Mouse (Mus musculus): ENCODE results near the gene Sars2. TPM values are rescaled to one million over a fixed set of nuclear protein-coding genes. Genes with fewer than 3 reads are reported as not detected.
"Not testable (repeated sequence)": the region's sequence is repeated elsewhere in the genome, so short reads cannot be mapped to it uniquely, and the experiment has no call there.

Sars2 gene
- polyA plus RNA-seq (2015; fragmentation: Nextera tagmentation; extraction: Ambion mirVana), result 18.3 and 18.7 TPM in 2 replicates

DNA sequence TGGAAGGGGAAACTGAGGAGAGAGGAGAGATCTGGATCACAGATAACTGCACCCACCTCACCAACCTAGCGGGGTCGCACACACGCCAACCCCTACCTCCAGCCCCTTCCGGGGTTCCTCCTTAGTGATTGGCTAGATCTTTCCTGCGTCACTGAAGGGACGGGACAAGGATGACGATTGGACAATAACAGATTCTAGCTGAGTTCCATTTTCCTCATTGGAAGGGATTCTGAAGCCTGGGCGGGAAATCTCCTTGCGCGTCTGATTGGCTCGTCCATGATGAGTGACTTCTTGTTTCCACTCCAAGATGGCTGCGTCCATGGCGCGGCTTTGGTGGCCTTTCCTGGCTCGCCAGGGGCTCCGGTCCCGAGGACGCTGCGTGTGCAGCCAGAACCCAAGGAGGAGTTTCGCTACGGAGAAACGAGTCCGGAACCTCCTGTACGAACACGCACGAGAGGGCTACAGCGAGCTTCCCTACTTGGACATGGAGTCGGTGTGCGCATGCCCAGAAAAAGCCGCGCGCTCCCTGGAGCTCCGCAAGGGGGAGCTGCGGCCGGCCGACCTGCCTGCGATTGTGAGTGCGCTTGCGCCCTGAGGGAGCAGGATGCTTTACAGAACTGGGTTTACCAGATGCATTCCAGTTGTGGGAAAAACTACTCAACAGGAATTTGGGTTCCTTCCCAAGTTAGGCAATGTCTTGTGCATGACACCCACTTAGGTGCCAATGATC is at the start of gene Sars2, which contains the start of gene Mrps12:
TSS of gene Sars2 (plus strand) at position 284 of the 730 bp plus-strand sequence.
TSS of gene Mrps12 (minus strand) at position 112 of the 730 bp plus-strand sequence.
- ATAC-seq (replicated peaks), result peak; percentile 99
- under 1% methylated on average over 39 of the region's 39 CpGs for WGBS
- Histone ChIP-seq H3K36me3 (replicated peaks) (peaks cover 3% of the 10 kb centered on the region; the same call in 1 of the 2 replicates), H3K4me3 (peak within 1 kb of the TSS; percentile 90), H3K9ac (peak within 1 kb of the TSS; percentile 76), H3K27ac (peak within 1 kb of the TSS; percentile 92), H3K4me2 (peak within 1 kb of the TSS; percentile 91), H3K9me3 (no peaks in the 10 kb centered on the region), H3K27me3 (replicated peaks) (no peaks in the 10 kb centered on the region), H3K4me1 (peaks cover 14% of the 10 kb centered on the region)

GRCm38 (mm10) chr7:28692545-28693320 is 49.1 kb upstream of the Sars2 start, which contains the start of gene Fbxo27:
TSS of gene Fbxo27 (plus strand) at chr7:28692849.
- Histone ChIP-seq H3K4me3 (peak within 1 kb of the TSS; percentile 51), H3K27ac (peak within 1 kb of the TSS; percentile 43; the same call in 1 of the 2 replicates), H3K36me3 (replicated peaks) (no peaks in the 10 kb centered on the region), H3K27me3 (replicated peaks) (peaks cover 3% of the 10 kb centered on the region; the same call in 1 of the 2 replicates), H3K9me3 (no peaks in the 10 kb centered on the region), H3K4me1 (peaks cover 11% of the 10 kb centered on the region), H3K9ac (peak within 1 kb of the TSS; percentile 48), H3K4me2 (peak within 1 kb of the TSS; percentile 67)
- ATAC-seq (replicated peaks), result peak; percentile 77
- 18% methylated on average over 30 of the region's 30 CpGs for WGBS

DNA sequence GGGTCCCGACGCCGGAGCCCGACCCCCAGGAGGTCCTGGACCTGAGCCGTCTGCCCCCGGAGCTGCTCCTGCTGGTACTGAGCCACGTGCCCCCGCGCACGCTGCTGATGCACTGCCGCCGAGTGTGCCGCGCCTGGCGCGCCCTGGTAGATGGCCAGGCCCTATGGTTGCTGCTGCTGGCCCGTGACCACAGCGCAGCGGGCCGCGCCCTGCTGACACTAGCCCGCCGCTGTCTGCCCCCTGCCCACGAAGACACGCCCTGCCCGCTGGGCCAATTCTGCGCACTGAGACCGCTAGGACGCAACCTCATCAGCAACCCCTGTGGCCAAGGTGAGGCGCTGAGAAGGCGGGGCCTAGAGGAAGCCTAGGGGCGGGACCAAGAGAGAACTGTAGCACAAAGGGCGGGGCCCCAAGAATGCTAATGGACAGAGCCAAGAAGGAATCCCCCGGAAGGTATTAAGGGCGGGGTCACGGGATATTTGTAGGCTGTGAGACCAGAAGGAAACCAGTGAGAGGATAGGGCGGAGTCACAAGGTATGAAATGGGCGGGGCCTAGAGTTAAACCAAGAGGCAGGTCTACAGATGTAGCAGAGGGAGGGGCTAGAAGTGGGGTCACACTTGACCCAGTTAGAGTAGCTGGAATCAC is 48.3 kb upstream of the Sars2 start:
- Histone ChIP-seq H3K36me3 (replicated peaks) (no peaks in the 10 kb centered on the region), H3K9ac (peak overlapping the region; percentile 48), H3K9me3 (no peaks in the 10 kb centered on the region), H3K27me3 (replicated peaks) (peaks cover 3% of the 10 kb centered on the region; the same call in 1 of the 2 replicates), H3K27ac (peak overlapping the region; percentile 43; the same call in 1 of the 2 replicates), H3K4me1 (peaks cover 11% of the 10 kb centered on the region), H3K4me3 (peak overlapping the region; percentile 51), H3K4me2 (peak overlapping the region; percentile 67)
- ATAC-seq (replicated peaks), result peak; percentile 90
- under 1% methylated on average over 38 of the region's 38 CpGs for WGBS

DNA sequence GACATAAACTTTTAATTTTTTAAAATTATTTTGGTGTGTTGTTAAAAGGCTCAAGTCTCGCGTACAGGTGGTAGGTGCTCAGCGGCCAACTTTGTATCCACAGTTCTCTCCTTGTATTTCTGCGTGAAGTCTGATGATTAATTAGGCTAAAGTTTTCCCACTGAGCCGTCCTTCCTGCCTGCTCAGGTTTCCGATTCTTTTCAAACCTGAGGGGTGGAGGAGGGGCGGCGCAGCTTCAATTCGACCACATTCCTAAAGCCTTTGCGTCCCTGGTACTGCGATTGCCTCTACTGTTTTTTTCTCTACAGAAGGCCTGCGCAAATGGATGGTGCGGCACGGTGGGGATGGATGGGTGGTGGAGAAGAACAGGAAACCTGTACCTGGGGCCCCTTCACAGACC is 47.4 kb upstream of the Sars2 start:
- H3K4me1 ChIP-seq, result peaks cover 11% of the 10 kb centered on the region
- H3K27ac ChIP-seq, result no peak overlapping the region
- H3K4me2 ChIP-seq, result peak overlapping the region; percentile 67
- no peaks in the 10 kb centered on the region for H3K36me3 ChIP-seq (replicated peaks)
- H3K27me3 ChIP-seq (replicated peaks), result peaks cover 3% of the 10 kb centered on the region; the same call in 1 of the 2 replicates
- ATAC-seq (replicated peaks), result no peak
- no peak overlapping the region for H3K9ac ChIP-seq
- H3K9me3 ChIP-seq, result no peaks in the 10 kb centered on the region
- WGBS, result 7% methylated on average over 14 of the region's 14 CpGs
- peak overlapping the region; percentile 51; the same call in 1 of the 2 replicates for H3K4me3 ChIP-seq

- Histone ChIP-seq H3K4me2 (no peak overlapping the region), H3K4me3 (no peak overlapping the region), H3K36me3 (replicated peaks) (no peaks in the 10 kb centered on the region), H3K27ac (no peak overlapping the region), H3K9ac (no peak overlapping the region), H3K27me3 (replicated peaks) (peaks cover 3% of the 10 kb centered on the region; the same call in 1 of the 2 replicates), H3K9me3 (no peaks in the 10 kb centered on the region), H3K4me1 (peaks cover 11% of the 10 kb centered on the region)
- 56% methylated on average over 8 of the region's 8 CpGs for WGBS
- no peak for ATAC-seq (replicated peaks)
Observed at GRCm38 (mm10) chr7:28694966-28695511, 46.8 kb upstream of the Sars2 start.

DNA sequence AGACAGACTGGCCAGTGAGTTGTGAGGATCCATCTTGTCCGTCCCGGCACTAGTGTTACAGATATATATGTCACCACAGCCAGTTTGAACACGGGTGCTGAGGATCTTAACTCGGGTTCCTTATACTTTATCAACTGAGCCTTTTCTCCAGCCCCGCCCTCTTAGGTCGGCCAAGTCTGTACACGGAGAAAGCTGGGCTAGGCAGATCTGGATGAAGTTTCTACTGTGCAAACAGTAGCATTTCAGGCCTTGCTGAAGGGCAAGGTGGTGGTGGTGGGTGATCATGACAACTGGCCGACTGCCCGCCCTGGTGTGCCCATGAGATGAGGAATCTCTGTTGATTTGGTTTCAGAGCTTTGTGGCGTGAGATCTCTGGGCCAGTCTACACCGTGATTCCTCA is 44.5 kb upstream of the Sars2 start:
- WGBS, result 93% methylated on average over 11 of the region's 11 CpGs
- Histone ChIP-seq H3K9me3 (no peaks in the 10 kb centered on the region), H3K9ac (no peak overlapping the region), H3K4me3 (no peak overlapping the region), H3K27ac (no peak overlapping the region), H3K27me3 (replicated peaks) (peaks cover 3% of the 10 kb centered on the region; the same call in 1 of the 2 replicates), H3K4me2 (no peak overlapping the region), H3K4me1 (peaks cover 11% of the 10 kb centered on the region), H3K36me3 (replicated peaks) (no peaks in the 10 kb centered on the region)
- ATAC-seq (replicated peaks), result no peak

GRCm38 (mm10) chr7:28700269-28700668 is 41.5 kb upstream of the Sars2 start:
- Histone ChIP-seq H3K9me3 (no peaks in the 10 kb centered on the region), H3K9ac (no peak overlapping the region), H3K27me3 (replicated peaks) (no peaks in the 10 kb centered on the region), H3K4me2 (no peak overlapping the region), H3K4me3 (no peak overlapping the region), H3K27ac (no peak overlapping the region), H3K4me1 (no peaks in the 10 kb centered on the region), H3K36me3 (replicated peaks) (no peaks in the 10 kb centered on the region)
- 98% methylated on average over 4 of the region's 4 CpGs for WGBS
- ATAC-seq (replicated peaks), result no peak

DNA sequence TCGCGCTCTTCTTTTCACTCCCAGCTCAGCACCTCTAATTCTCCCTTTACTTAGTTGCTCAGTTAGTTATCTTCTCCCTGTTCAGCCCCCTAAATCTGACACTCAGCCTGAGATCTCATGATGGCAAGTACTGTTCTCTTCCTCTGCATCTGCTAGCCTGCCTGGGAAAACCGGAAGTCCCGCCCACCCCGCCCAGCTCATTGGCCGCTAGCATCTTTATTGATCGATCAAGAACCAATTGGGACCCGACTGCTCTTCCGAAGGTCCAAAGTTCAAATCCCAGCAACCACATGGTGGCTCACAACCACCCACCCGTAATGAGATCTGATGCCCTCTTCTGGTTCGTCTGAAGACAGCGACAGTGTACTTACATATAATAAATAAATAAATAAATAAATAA is 40.5 kb upstream of the Sars2 start:
- not testable (repeated sequence) for H3K27me3 ChIP-seq (replicated peaks); H3K4me3 ChIP-seq; H3K9me3 ChIP-seq; ATAC-seq (replicated peaks); H3K36me3 ChIP-seq (replicated peaks); H3K27ac ChIP-seq; H3K9ac ChIP-seq; H3K4me2 ChIP-seq; H3K4me1 ChIP-seq
- WGBS, result 94% methylated on average over 12 of the region's 12 CpGs

DNA sequence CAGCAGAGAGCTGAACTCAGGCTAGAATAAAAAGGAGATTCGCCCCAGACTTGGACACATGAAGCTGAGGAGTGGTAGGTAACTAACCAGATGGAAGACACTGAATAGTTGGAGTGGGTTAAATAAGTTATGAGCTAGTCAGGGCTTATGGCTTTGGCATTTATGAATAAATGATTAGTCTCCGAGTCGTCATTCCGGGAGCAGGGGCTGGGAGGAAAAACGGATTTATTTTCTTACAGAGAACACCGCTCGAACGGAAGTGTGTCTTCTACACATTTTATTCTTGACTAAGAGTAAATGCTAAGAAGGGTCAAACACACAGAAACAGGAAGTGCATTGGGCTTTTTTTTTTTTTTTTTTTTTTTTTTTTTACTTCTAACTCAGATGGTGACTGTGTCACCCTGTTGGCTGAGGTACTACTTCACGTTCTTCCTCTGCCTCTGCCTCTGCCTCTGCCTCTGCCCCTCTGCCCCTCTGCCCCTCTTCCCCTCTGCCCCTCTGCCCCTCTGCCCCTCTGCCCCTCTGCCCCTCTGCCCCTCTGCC is 39.1 kb upstream of the Sars2 start:
- Histone ChIP-seq H3K9me3 (no peaks in the 10 kb centered on the region), H3K9ac (no peak overlapping the region), H3K4me2 (no peak overlapping the region), H3K27ac (no peak overlapping the region), H3K27me3 (replicated peaks) (no peaks in the 10 kb centered on the region), H3K36me3 (replicated peaks) (no peaks in the 10 kb centered on the region), H3K4me3 (no peak overlapping the region), H3K4me1 (no peaks in the 10 kb centered on the region)
- 68% methylated on average over 9 of the region's 9 CpGs for WGBS
- ATAC-seq (replicated peaks), result no peak

DNA sequence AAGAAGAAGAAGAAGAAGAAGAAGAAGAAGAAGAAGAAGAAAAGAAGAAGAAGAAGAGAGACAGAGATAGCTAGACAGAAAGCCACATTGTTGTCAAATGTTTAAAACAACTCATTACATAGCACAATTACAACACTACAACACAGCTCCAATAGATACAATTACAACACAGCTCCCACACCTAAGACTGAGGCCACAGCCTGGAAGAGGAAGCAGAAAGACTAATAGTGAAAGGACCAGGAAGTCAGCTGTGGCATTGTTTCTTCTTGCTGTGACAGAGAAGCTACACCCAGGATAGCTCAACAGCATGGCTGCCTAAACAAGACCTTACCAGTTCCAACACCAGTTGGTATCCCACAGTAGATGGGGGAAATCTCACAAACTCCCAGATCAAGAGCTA is 32.3 kb upstream of the Sars2 start:
- no peaks in the 10 kb centered on the region for H3K36me3 ChIP-seq (replicated peaks)
- no peak for ATAC-seq (replicated peaks)
- H3K9me3 ChIP-seq, result no peaks in the 10 kb centered on the region

DNA sequence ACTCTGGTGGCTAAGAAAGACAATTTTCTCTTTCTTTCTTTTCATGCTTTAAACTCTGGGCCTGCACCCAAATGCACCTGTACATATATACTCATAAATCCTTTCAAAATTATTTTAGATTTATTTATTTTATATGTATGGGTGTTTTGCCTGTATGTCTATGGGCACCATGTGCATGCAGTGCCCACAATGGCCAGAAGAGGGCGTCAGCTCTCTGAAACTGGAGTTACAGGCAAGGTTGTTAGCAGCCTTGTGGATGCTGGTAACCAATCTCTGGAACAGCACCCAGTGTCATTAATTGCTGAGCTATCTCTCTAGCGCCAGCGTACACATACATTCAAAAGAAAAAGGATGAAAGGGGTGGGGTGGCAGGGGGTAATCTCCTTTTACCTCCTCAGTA is 30.8 kb upstream of the Sars2 start:
- H3K9ac ChIP-seq, result no peak overlapping the region
- no peak overlapping the region for H3K4me2 ChIP-seq
- no peaks in the 10 kb centered on the region for H3K9me3 ChIP-seq

More for the DNA sequence above, 32.3 kb upstream of the Sars2 start:
- H3K9ac ChIP-seq, result no peak overlapping the region
- H3K27ac ChIP-seq, result no peak overlapping the region
- no peak overlapping the region for H3K4me2 ChIP-seq
- H3K4me3 ChIP-seq, result no peak overlapping the region
- no peaks in the 10 kb centered on the region for H3K4me1 ChIP-seq
- no peaks in the 10 kb centered on the region for H3K27me3 ChIP-seq (replicated peaks)

More for the DNA sequence above, 30.8 kb upstream of the Sars2 start:
- ATAC-seq (replicated peaks), result no peak
- WGBS, result 65% methylated on average over 3 of the region's 3 CpGs
- Histone ChIP-seq H3K36me3 (replicated peaks) (no peaks in the 10 kb centered on the region), H3K27ac (no peak overlapping the region), H3K4me1 (no peaks in the 10 kb centered on the region), H3K4me3 (no peak overlapping the region), H3K27me3 (replicated peaks) (no peaks in the 10 kb centered on the region)

All from midbrain, embryonic 15.5 days (tissue).